Mouse (Mus musculus): ENCODE data around the gene Gm10392. TPM values are rescaled to one million over a fixed set of nuclear protein-coding genes. Genes with fewer than 3 reads are reported as not detected.
"Not testable (repeated sequence)": the region's sequence is repeated elsewhere in the genome, so short reads cannot be mapped to it uniquely, and the experiment has no call there.

Gm10392 gene
- polyA plus RNA-seq (2012; ENCODE audit: insufficient read depth, low replicate concordance), result 0.08 TPM in 1 of 2 replicates, not detected in the other

- peak within 1 kb of the TSS; percentile 85 for H3K4me3 ChIP-seq (replicated peaks)
- no peaks in the 10 kb centered on the region for H3K9me3 ChIP-seq
- peak; percentile 73; the same call in 1 of the 3 replicates for TF ChIP-seq GATA1 (IDR thresholded peaks at IDR 0.05; ENCODE audit: borderline replicate concordance, low read length)
- peak; percentile 58; the same call in 1 of the 2 replicates for TF ChIP-seq FLI1 (IDR thresholded peaks at IDR 0.05; ENCODE audit: low read length)
- peaks cover 88% of the 10 kb centered on the region for H3K4me1 ChIP-seq
- H3K36me3 ChIP-seq (replicated peaks; ENCODE audit: low read length), result peaks cover 10% of the 10 kb centered on the region
- peaks cover 22% of the 10 kb centered on the region for H3K27me3 ChIP-seq (replicated peaks)
These were observed at the start of gene Gm10392 for GRCm38 (mm10) chr11:77519043-77519442. Gm10392 (minus strand) TSS chr11:77519198.

GRCm38 (mm10) chr11:77545261-77545660 lies 26.3 kb upstream of the Gm10392 start:
- Histone ChIP-seq H3K36me3 (replicated peaks; ENCODE audit: low read length) (peaks cover 89% of the 10 kb centered on the region), H3K4me3 (replicated peaks) (no peak overlapping the region), H3K27me3 (replicated peaks) (no peaks in the 10 kb centered on the region), H3K4me1 (no peaks in the 10 kb centered on the region), H3K9me3 (no peaks in the 10 kb centered on the region)
- TF ChIP-seq GATA1 (IDR thresholded peaks at IDR 0.05; ENCODE audit: borderline replicate concordance, low read length), result no peak
- TF ChIP-seq FLI1 (IDR thresholded peaks at IDR 0.05; ENCODE audit: low read length), result no peak

- no peak for TF ChIP-seq GATA1 (IDR thresholded peaks at IDR 0.05; ENCODE audit: borderline replicate concordance, low read length)
- no peak for TF ChIP-seq FLI1 (IDR thresholded peaks at IDR 0.05; ENCODE audit: low read length)
- Histone ChIP-seq H3K4me3 (replicated peaks) (no peak overlapping the region), H3K36me3 (replicated peaks; ENCODE audit: low read length) (peaks cover 76% of the 10 kb centered on the region), H3K27me3 (replicated peaks) (no peaks in the 10 kb centered on the region), H3K9me3 (no peaks in the 10 kb centered on the region), H3K4me1 (no peaks in the 10 kb centered on the region; the same call in 1 of the 2 replicates)
These were observed 13.3 kb upstream of the Gm10392 start for GRCm38 (mm10) chr11:77532202-77532846.

- no peaks in the 10 kb centered on the region for H3K9me3 ChIP-seq
- no peak overlapping the region for H3K4me3 ChIP-seq (replicated peaks)
- H3K36me3 ChIP-seq (replicated peaks; ENCODE audit: low read length), result peaks cover 64% of the 10 kb centered on the region
- no peak for TF ChIP-seq GATA1 (IDR thresholded peaks at IDR 0.05; ENCODE audit: borderline replicate concordance, low read length)
- no peak for TF ChIP-seq FLI1 (IDR thresholded peaks at IDR 0.05; ENCODE audit: low read length)
- no peaks in the 10 kb centered on the region for H3K27me3 ChIP-seq (replicated peaks)
- peaks cover 5% of the 10 kb centered on the region for H3K4me1 ChIP-seq
These were observed 11.9 kb upstream of the Gm10392 start for GRCm38 (mm10) chr11:77530862-77531261.

DNA sequence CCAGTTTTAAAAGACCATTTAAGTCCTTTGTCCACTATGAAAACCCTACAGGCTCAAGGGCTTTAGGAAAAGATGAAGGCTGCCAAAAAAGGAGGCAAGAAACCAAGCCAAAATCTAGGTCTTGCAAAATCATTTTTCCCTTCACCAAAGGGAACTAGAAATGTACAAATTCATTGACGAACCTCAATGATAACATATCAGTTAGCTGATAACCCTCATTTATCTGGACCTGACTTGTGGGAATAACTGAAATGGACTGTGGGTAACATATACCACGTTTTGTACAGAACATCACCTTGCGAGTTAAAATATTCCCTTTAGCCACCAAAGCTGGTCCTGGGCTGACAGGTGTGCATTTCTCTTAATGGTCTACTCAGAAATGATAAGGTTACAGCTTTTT lies 10.6 kb upstream of the Gm10392 start:
- Histone ChIP-seq H3K4me3 (replicated peaks) (no peak overlapping the region), H3K27me3 (replicated peaks) (no peaks in the 10 kb centered on the region), H3K4me1 (peaks cover 8% of the 10 kb centered on the region), H3K9me3 (no peaks in the 10 kb centered on the region), H3K36me3 (replicated peaks; ENCODE audit: low read length) (peaks cover 52% of the 10 kb centered on the region)
- TF ChIP-seq GATA1 (IDR thresholded peaks at IDR 0.05; ENCODE audit: borderline replicate concordance, low read length), result no peak
- no peak for TF ChIP-seq FLI1 (IDR thresholded peaks at IDR 0.05; ENCODE audit: low read length)

DNA sequence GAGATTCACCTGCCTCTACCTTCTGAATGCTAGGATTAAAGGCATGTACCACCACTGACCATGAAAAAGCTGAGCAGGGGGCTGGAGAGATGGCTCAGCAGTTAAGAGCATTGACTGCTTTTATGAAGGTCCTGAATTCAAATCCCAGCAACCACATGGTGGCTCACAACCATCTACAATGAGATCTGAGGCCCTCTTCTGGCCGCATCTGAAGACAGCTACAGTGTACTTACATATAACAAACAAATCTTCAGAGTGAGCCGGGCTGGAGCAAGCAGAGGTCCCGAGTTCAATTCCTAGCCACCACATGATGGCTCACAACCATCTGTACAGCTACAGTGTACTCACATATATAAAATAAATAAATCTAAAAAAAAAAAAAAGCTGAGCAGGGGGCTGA lies 9.4 kb upstream of the Gm10392 start:
- not testable (repeated sequence) for H3K9me3 ChIP-seq; H3K4me3 ChIP-seq (replicated peaks)

DNA sequence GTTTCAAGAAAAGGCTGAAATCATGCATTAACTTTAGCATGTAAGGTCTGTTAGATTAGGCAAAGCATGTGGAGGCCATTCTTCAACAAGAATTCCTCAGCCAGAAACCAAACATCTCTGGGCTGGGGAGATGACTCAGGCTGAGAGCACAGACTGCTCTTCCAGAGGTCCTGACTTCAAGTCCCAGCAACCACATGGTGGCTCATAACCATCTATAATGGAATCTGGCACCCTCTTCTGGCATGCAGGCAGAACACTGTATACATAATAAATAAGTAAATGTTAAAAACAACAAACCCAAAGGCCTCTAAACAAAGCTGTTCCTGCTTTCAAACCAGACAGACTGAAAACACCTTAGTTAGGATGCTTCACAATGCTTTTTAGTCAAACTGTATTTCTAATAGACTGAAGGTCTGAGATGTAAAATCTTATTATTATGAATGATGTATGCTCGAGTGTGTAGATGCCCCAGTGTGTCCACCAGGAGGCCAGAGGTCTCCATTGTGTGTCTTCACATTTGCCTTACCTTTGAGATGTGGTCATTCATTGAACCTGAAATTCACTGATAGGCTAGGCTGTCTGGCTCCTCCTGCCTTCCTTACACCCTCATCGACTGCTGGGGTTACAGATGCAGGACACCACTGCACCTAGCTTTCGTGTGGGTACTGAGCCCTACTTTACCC lies 6.9 kb upstream of the Gm10392 start:
- H3K36me3 ChIP-seq (replicated peaks; ENCODE audit: low read length), result peaks cover 17% of the 10 kb centered on the region
- TF ChIP-seq GATA1 (IDR thresholded peaks at IDR 0.05; ENCODE audit: borderline replicate concordance, low read length), result no peak
- no peak for TF ChIP-seq FLI1 (IDR thresholded peaks at IDR 0.05; ENCODE audit: low read length)
- no peaks in the 10 kb centered on the region for H3K9me3 ChIP-seq
- no peaks in the 10 kb centered on the region for H3K27me3 ChIP-seq (replicated peaks)
- peak overlapping the region; percentile 17 for H3K4me3 ChIP-seq (replicated peaks)
- peaks cover 27% of the 10 kb centered on the region for H3K4me1 ChIP-seq

More for the DNA sequence above, 9.4 kb upstream of the Gm10392 start:
- not testable (repeated sequence) for H3K4me1 ChIP-seq; H3K27me3 ChIP-seq (replicated peaks)
- H3K36me3 ChIP-seq (replicated peaks; ENCODE audit: low read length), result peaks cover 40% of the 10 kb centered on the region

- Histone ChIP-seq H3K9me3 (no peaks in the 10 kb centered on the region), H3K36me3 (replicated peaks; ENCODE audit: low read length) (peaks cover 10% of the 10 kb centered on the region), H3K4me1 (peaks cover 72% of the 10 kb centered on the region), H3K4me3 (replicated peaks) (peak overlapping the region; percentile 68), H3K27me3 (replicated peaks) (peaks cover 7% of the 10 kb centered on the region)
- no peak for TF ChIP-seq GATA1 (IDR thresholded peaks at IDR 0.05; ENCODE audit: borderline replicate concordance, low read length)
- TF ChIP-seq FLI1 (IDR thresholded peaks at IDR 0.05; ENCODE audit: low read length), result no peak
These were observed 1.9 kb upstream of the Gm10392 start for GRCm38 (mm10) chr11:77520601-77521529.

DNA sequence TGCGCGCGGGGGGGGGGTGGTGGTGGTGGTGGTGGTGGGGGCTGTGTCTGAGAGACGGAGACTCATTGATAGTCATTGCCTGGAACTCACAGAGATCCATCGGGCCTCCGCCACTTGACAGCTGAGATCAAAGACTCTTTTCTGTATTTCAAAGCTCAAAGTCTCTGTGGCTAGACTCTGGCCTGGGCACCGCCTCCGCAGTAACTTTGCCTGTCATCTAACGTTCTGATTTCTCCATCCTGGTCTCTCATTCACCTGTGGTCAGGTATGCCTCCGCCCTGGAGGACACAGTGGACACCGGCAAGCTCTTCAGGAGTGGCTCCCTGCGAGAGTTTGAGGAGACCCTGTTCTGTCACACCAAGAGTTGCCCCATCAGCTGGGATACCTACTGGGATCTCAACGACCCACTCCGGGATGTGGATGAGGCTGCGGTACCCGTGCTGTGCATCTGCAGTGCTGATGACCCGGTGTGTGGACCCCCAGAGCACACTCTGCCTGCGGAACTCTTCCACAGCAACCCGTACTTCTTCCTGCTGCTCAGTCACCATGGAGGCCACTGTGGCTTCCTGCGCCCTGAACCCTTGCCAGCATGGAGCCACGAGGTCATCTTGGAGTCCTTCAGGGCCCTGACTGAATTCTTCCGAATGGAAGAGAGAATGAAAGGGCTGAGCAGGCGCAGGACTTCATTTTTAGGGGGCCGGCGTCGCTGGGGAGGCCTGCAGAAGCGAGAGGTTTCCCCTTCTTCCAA lies 773 bp downstream of the Gm10392 start:
- TF ChIP-seq GATA1 (IDR thresholded peaks at IDR 0.05; ENCODE audit: borderline replicate concordance, low read length) (no peak), FLI1 (IDR thresholded peaks at IDR 0.05; ENCODE audit: low read length) (no peak)
- Histone ChIP-seq H3K27me3 (replicated peaks) (peaks cover 22% of the 10 kb centered on the region), H3K4me1 (peaks cover 92% of the 10 kb centered on the region), H3K9me3 (no peaks in the 10 kb centered on the region), H3K36me3 (replicated peaks; ENCODE audit: low read length) (peaks cover 10% of the 10 kb centered on the region), H3K4me3 (replicated peaks) (peak overlapping the region; percentile 85)
